Mouse (Mus musculus) hindbrain, postnatal 0 days (tissue): Measurements from ENCODE around the gene Elof1. TPM values are rescaled to one million over a fixed set of nuclear protein-coding genes. Genes with fewer than 3 reads are reported as not detected.

ENCODE experiments used
- ATAC-seq: fragments of 200-750 bp; cut with Nextera tagmentation; 2 replicates; pipeline ENCODE4 v1.8.0; 2017; ENCODE audit warnings: mild to moderate bottlenecking, moderate TSS enrichment, moderate library complexity
- DNase-seq: peaks from one replicate; pipeline ENCODE4 v3.0.0-alpha.2; 2015; ENCODE audit warnings: low spot score
- H3K27ac ChIP-seq: fragments of 300-500 bp; sonication (generic); 2 replicates; pipeline ENCODE4 v1.5.1; 2014; ENCODE audit warnings: mild to moderate bottlenecking
- H3K27me3 ChIP-seq: fragments of 300-500 bp; sonication (generic); 2 replicates; pipeline ENCODE4 v1.6.1; 2014; ENCODE audit warnings: low read length, mixed read lengths; ENCODE audit not compliant: insufficient read depth
- H3K36me3 ChIP-seq: fragments of 300-500 bp; sonication (generic); 2 replicates; pipeline ENCODE4 v1.6.1; 2014; ENCODE audit warnings: low read length, mixed read lengths; ENCODE audit not compliant: insufficient read depth
- H3K4me1 ChIP-seq: fragments of 300-500 bp; sonication (generic); 2 replicates; pipeline ENCODE4 v1.6.1; 2014; ENCODE audit warnings: antibody characterized with exemption, low read length, mixed read lengths; ENCODE audit not compliant: insufficient read depth
- H3K4me2 ChIP-seq: fragments of 300-500 bp; sonication (generic); 2 replicates; pipeline ENCODE4 v1.6.1; 2014; ENCODE audit warnings: low read depth, mild to moderate bottlenecking, low read length, moderate library complexity, mixed read lengths
- H3K4me3 ChIP-seq: fragments of 300-500 bp; sonication (generic); 2 replicates; pipeline ENCODE4 v1.5.1; 2014; ENCODE audit warnings: low read length
- H3K9ac ChIP-seq: fragments of 300-500 bp; sonication (generic); replicated peaks from 2 replicates; pipeline ENCODE4 v1.6.1; 2014; ENCODE audit warnings: mild to moderate bottlenecking, low read length, moderate library complexity, mixed read lengths
- H3K9me3 ChIP-seq: fragments of 300-500 bp; sonication (generic); 2 replicates; pipeline ENCODE4 v1.6.1; 2016; ENCODE audit warnings: low read length, mixed read lengths
- CTCF ChIP-seq: IDR thresholded peaks from 2 replicates; pipeline ENCODE4 v1.5.1; 2016; ENCODE audit warnings: antibody characterized with exemption, control low read depth, low read depth
- WGBS: fragments of 180-500 bp; shearing (Covaris S2); extraction: QIAGEN DNeasy Blood & Tissue Kit; methylation state at CpG from one replicate; pipeline ENCODE4 v1.1.7; 2014; 5-methylcytosine and 5-hydroxymethylcytosine counted together
- polyA plus RNA-seq: library from polyadenylated mRNA; unstranded; fragments of >200 nt; fragmentation: Nextera tagmentation; extraction: Ambion mirVana; gene quantifications from 2 replicates; pipeline ENCODE4 v1.2.1, GENCODE M21; 2015
- total RNA-seq: library from RNA; depleted of rRNA; stranded (reverse); fragments of >200 nt; gene quantifications from 2 replicates; pipeline ENCODE4 v1.2.3, GENCODE M21; 2014

Elof1 gene
- total and polyA plus RNA-seq, 2 experiments from 2014 or later, result 165 to 171 TPM

- H3K4me3 ChIP-seq, result peak overlapping the region; percentile 89
- no peaks in the 10 kb centered on the region for H3K9me3 ChIP-seq
- H3K4me1 ChIP-seq, result peaks cover 14% of the 10 kb centered on the region
- H3K27ac ChIP-seq, result no peak overlapping the region
- ATAC-seq, result no peak
- DNase-seq, result peak; percentile 83
- peak; percentile 75 for TF ChIP-seq CTCF
- H3K9ac ChIP-seq, result peak overlapping the region; percentile 50
- no peaks in the 10 kb centered on the region for H3K27me3 ChIP-seq
- whole genome bisulfite sequencing, result 48% methylated on average over 10 of the region's 10 CpGs
- H3K4me2 ChIP-seq, result peak overlapping the region; percentile 89
- H3K36me3 ChIP-seq, result peaks cover 12% of the 10 kb centered on the region
Measured at GRCm38 (mm10) chr9:22117754-22118456, 933 bp upstream of the Elof1 start.

- no peaks in the 10 kb centered on the region for H3K9me3 ChIP-seq
- ATAC-seq (0 out of 2 replicates have a peak, but pooled peaks have one; percentile 17), DNase-seq (peak; percentile 43)
- WGBS, result 9% methylated on average over 15 of the region's 15 CpGs
- peak overlapping the region; percentile 89 for H3K4me3 ChIP-seq
- H3K27ac ChIP-seq, result peak overlapping the region; percentile 79; the same call in 1 of the 2 replicates
- peaks cover 23% of the 10 kb centered on the region for H3K36me3 ChIP-seq
- H3K9ac ChIP-seq, result peak overlapping the region; percentile 80
- no peak for TF ChIP-seq CTCF
- peaks cover 14% of the 10 kb centered on the region for H3K4me1 ChIP-seq
- H3K4me2 ChIP-seq, result peak overlapping the region; percentile 89
- no peaks in the 10 kb centered on the region for H3K27me3 ChIP-seq
Measured at GRCm38 (mm10) chr9:22116086-22116485, 886 bp downstream of the Elof1 start.

DNA sequence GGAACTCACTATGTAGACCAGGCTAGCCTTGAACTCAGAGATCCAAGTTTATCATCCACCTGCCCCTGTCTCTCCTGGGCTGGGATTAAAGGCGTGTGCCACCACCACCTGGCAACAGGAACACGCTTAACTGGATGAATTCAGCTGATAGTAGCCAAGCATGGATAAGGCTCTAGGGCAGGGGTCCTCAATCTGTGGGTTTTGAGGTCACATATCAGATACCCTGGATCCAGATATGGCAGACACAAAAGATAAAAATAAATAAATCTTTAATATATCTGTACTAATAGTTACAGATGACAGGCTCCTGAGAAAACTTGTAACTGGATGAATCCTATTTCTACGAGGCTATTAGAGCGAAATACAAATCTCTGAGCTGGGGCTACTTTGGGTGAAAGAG is 1.3 kb downstream of the Elof1 start:
- Histone ChIP-seq H3K27me3 (no peaks in the 10 kb centered on the region), H3K36me3 (peaks cover 23% of the 10 kb centered on the region), H3K4me2 (peak overlapping the region; percentile 89), H3K4me1 (peaks cover 14% of the 10 kb centered on the region), H3K9me3 (no peaks in the 10 kb centered on the region), H3K27ac (peak overlapping the region; percentile 79; the same call in 1 of the 2 replicates), H3K9ac (peak overlapping the region; percentile 80), H3K4me3 (peak overlapping the region; percentile 89)
- no peak for TF ChIP-seq CTCF
- WGBS, result 76% methylated on average over 4 of the region's 4 CpGs
- no peak for ATAC-seq
- no peak for DNase-seq

DNA sequence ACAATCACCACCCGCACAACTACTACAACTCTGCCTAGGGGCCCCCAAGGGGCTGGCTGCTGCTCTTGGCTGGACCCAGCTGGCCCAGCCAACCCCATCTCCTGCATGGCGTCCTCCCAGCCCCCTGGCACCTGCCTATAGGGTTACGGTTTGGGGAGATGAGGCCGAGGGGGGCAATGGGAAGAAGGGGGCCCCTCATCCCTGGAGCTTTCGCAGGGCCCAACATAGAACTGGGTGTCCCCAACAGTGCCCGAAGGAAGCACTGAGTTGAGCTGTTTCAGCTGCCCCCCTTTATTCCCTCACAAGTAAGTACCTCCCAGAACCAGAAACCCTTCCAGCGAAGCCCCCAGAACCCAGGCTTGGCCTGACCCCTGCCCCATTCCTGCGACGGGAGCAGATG is 8.8 kb downstream of the Elof1 start:
- Histone ChIP-seq H3K36me3 (peaks cover 14% of the 10 kb centered on the region), H3K4me1 (no peaks in the 10 kb centered on the region), H3K9me3 (no peaks in the 10 kb centered on the region), H3K27me3 (no peaks in the 10 kb centered on the region), H3K27ac (no peak overlapping the region), H3K4me3 (no peak overlapping the region), H3K4me2 (no peak overlapping the region), H3K9ac (no peak overlapping the region)
- no peak for DNase-seq
- TF ChIP-seq CTCF, result no peak
- 90% methylated on average over 9 of the region's 9 CpGs for WGBS
- ATAC-seq, result 0 out of 2 replicates have a peak, but pooled peaks have one; percentile 13

GRCm38 (mm10) chr9:22099922-22100321 is 17.1 kb downstream of the Elof1 start:
- ATAC-seq (no peak), DNase-seq (no peak)
- no peak overlapping the region for H3K4me2 ChIP-seq
- peaks cover 2% of the 10 kb centered on the region; the same call in 1 of the 2 replicates for H3K4me1 ChIP-seq
- H3K36me3 ChIP-seq, result no peaks in the 10 kb centered on the region
- 6% methylated on average over 18 of the region's 18 CpGs for WGBS
- H3K4me3 ChIP-seq, result no peak overlapping the region
- no peak for TF ChIP-seq CTCF
- H3K27ac ChIP-seq, result no peak overlapping the region
- H3K27me3 ChIP-seq, result peaks cover 13% of the 10 kb centered on the region
- no peaks in the 10 kb centered on the region for H3K9me3 ChIP-seq
- H3K9ac ChIP-seq, result no peak overlapping the region

DNA sequence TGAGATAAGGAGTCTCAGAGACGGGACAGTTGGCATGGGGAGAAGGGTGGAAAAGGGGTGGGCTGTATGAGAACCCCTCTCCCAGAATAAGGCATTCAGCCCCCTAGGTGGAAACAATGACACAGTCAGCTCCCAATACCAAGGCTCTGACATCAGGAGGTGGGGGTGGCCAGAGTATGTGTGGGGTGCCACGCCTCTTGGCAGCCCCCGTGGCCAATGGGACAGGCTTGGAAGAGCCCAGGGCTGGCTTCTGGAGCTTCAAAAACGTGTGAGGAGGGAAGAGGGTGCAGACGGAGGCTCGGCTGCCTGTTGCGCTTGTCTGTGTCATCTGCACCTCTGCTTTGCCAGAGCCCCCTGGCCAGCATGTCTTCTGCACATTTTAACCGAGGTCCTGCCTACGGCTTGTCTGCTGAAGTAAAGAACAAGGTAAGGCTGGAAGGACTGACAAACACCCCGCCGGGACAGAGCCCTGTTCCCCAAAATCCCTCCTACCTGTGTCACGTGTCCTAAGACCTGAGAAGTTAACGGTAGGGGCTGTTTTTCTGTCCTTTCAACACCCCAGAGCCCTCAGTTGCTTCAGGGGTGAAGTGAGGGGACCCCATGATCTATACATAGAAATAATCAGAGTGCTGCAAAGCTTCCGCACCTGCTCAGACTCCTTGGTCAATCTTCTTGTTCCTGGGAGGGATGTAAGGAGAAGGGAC is 17.8 kb downstream of the Elof1 start, which contains the start of gene Cnn1:
Gene Cnn1, plus strand, starts transcription at position 224 of the 704 bp plus-strand sequence.
- no peak within 1 kb of the TSS for H3K9ac ChIP-seq
- H3K4me3 ChIP-seq, result no peak within 1 kb of the TSS
- peaks cover 2% of the 10 kb centered on the region; the same call in 1 of the 2 replicates for H3K4me1 ChIP-seq
- H3K27me3 ChIP-seq, result peaks cover 13% of the 10 kb centered on the region
- H3K27ac ChIP-seq, result no peak within 1 kb of the TSS
- ATAC-seq, result no peak
- no peaks in the 10 kb centered on the region for H3K36me3 ChIP-seq
- H3K4me2 ChIP-seq, result no peak within 1 kb of the TSS
- DNase-seq, result no peak
- TF ChIP-seq CTCF, result no peak
- H3K9me3 ChIP-seq, result no peaks in the 10 kb centered on the region
- 7% methylated on average over 14 of the region's 14 CpGs for WGBS
